Mouse (Mus musculus) stomach, postnatal 0 days (tissue): ENCODE data around the gene Pcare. TPM values are rescaled to one million over a fixed set of nuclear protein-coding genes. Genes with fewer than 3 reads are reported as not detected.

Source experiments
- ATAC-seq: fragments of 200-750 bp; cut with Nextera tagmentation; 2 replicates; pipeline ENCODE4 v1.8.0; 2017; ENCODE audit not compliant: low FRiP score, low TSS enrichment
- DNase-seq: peaks from one replicate; pipeline ENCODE4 v3.0.0-alpha.2; 2016; ENCODE audit warnings: low spot score
- H3K27ac ChIP-seq: fragments of 300-500 bp; sonication (generic); replicated peaks from 2 replicates; pipeline ENCODE4 v1.5.1; 2014; ENCODE audit warnings: mild to moderate bottlenecking, control low read depth
- H3K27me3 ChIP-seq: fragments of 300-500 bp; sonication (generic); 2 replicates; pipeline ENCODE4 v1.6.1; 2014; ENCODE audit warnings: low read length; ENCODE audit not compliant: control insufficient read depth, insufficient read depth
- H3K36me3 ChIP-seq: fragments of 300-500 bp; sonication (generic); 2 replicates; pipeline ENCODE4 v1.6.1; 2014; ENCODE audit warnings: low read length, mixed read lengths; ENCODE audit not compliant: control insufficient read depth, insufficient read depth
- H3K4me1 ChIP-seq: fragments of 300-500 bp; sonication (generic); replicated peaks from 2 replicates; pipeline ENCODE4 v1.6.1; 2014; ENCODE audit warnings: antibody characterized with exemption; ENCODE audit not compliant: control insufficient read depth, insufficient read depth
- H3K4me2 ChIP-seq: fragments of 300-500 bp; sonication (generic); replicated peaks from 2 replicates; pipeline ENCODE4 v1.6.1; 2014; ENCODE audit warnings: low read depth, mild to moderate bottlenecking, control low read depth, moderate library complexity
- H3K4me3 ChIP-seq: fragments of 300-500 bp; sonication (generic); 2 replicates; pipeline ENCODE4 v1.5.1; 2014; ENCODE audit warnings: low read depth, low read length, control low read depth
- H3K9ac ChIP-seq: fragments of 300-500 bp; sonication (generic); 2 replicates; pipeline ENCODE4 v1.6.1; 2014; ENCODE audit warnings: mild to moderate bottlenecking, low read length, control low read depth, mixed read lengths
- H3K9me3 ChIP-seq: fragments of 300-500 bp; sonication (generic); 2 replicates; pipeline ENCODE4 v1.6.1; 2016; ENCODE audit warnings: low read length; ENCODE audit not compliant: control insufficient read depth
- CTCF ChIP-seq: IDR thresholded peaks from 2 replicates; pipeline ENCODE4 v1.5.1; 2016; ENCODE audit warnings: antibody characterized with exemption, low read depth, mild to moderate bottlenecking, moderate library complexity
- EP300 ChIP-seq: optimal IDR thresholded peaks from 2 replicates; pipeline ENCODE3; 2016; ENCODE audit warnings: antibody characterized with exemption
- WGBS: fragments of 180-500 bp; shearing (Covaris S2); extraction: QIAGEN DNeasy Blood & Tissue Kit; methylation state at CpG from one replicate; pipeline ENCODE4 v1.1.7; 2014; 5-methylcytosine and 5-hydroxymethylcytosine counted together
- polyA plus RNA-seq: library from polyadenylated mRNA; unstranded; fragments of >200 nt; fragmentation: Nextera tagmentation; extraction: Ambion mirVana; gene quantifications from 2 replicates; pipeline ENCODE4 v1.2.1, GENCODE M21; 2015

Pcare gene
- polyA plus RNA-seq, result 0.04 TPM in 1 of 2 replicates, not detected in the other

GRCm38 (mm10) chr17:71752831-71753230 lies at the start of gene Pcare:
Gene Pcare, minus strand, starts transcription at chr17:71752894.
- H3K27ac ChIP-seq, result no peak within 1 kb of the TSS
- H3K9me3 ChIP-seq, result no peaks in the 10 kb centered on the region
- no peaks in the 10 kb centered on the region for H3K36me3 ChIP-seq
- H3K4me1 ChIP-seq, result no peaks in the 10 kb centered on the region
- no peak for TF ChIP-seq CTCF
- TF ChIP-seq EP300, result no peak
- WGBS, result 66% methylated on average over 10 of the region's 10 CpGs
- H3K4me2 ChIP-seq, result no peak within 1 kb of the TSS
- no peaks in the 10 kb centered on the region for H3K27me3 ChIP-seq
- no peak for DNase-seq
- no peak within 1 kb of the TSS for H3K9ac ChIP-seq
- ATAC-seq, result no peak
- no peak within 1 kb of the TSS for H3K4me3 ChIP-seq

GRCm38 (mm10) chr17:71795521-71796205 lies 43.0 kb upstream of the Pcare start:
- H3K27me3 ChIP-seq, result no peaks in the 10 kb centered on the region
- no peaks in the 10 kb centered on the region for H3K4me1 ChIP-seq
- DNase-seq (no peak), ATAC-seq (no peak; the same call in 1 of the 2 replicates)
- no peak for TF ChIP-seq EP300
- TF ChIP-seq CTCF, result no peak
- H3K4me2 ChIP-seq, result no peak overlapping the region
- H3K36me3 ChIP-seq, result no peaks in the 10 kb centered on the region
- peak overlapping the region; percentile 79 for H3K27ac ChIP-seq
- H3K4me3 ChIP-seq, result no peak overlapping the region
- 36% methylated on average over 15 of the region's 15 CpGs for WGBS
- no peak overlapping the region for H3K9ac ChIP-seq
- H3K9me3 ChIP-seq, result no peaks in the 10 kb centered on the region

GRCm38 (mm10) chr17:71791622-71792021 lies 38.9 kb upstream of the Pcare start:
- DNase-seq (no peak), ATAC-seq (no peak)
- TF ChIP-seq EP300 (no peak), CTCF (no peak)

GRCm38 (mm10) chr17:71791109-71791508 lies 38.4 kb upstream of the Pcare start:
- Histone ChIP-seq H3K36me3 (no peaks in the 10 kb centered on the region), H3K4me2 (no peak overlapping the region), H3K4me3 (no peak overlapping the region), H3K9me3 (no peaks in the 10 kb centered on the region), H3K4me1 (no peaks in the 10 kb centered on the region), H3K9ac (no peak overlapping the region), H3K27ac (no peak overlapping the region), H3K27me3 (no peaks in the 10 kb centered on the region)
- DNase-seq (no peak), ATAC-seq (no peak)
- 84% methylated on average over 4 of the region's 4 CpGs for WGBS
- TF ChIP-seq EP300, result no peak
- no peak for TF ChIP-seq CTCF

More at GRCm38 (mm10) chr17:71791622-71792021, 38.9 kb upstream of the Pcare start:
- no peak overlapping the region for H3K4me2 ChIP-seq
- 69% methylated on average over 4 of the region's 4 CpGs for WGBS
- no peak overlapping the region for H3K27ac ChIP-seq
- H3K4me3 ChIP-seq, result no peak overlapping the region
- no peaks in the 10 kb centered on the region for H3K4me1 ChIP-seq
- no peaks in the 10 kb centered on the region for H3K36me3 ChIP-seq
- H3K9me3 ChIP-seq, result no peaks in the 10 kb centered on the region
- H3K27me3 ChIP-seq, result no peaks in the 10 kb centered on the region
- no peak overlapping the region for H3K9ac ChIP-seq

- no peaks in the 10 kb centered on the region for H3K9me3 ChIP-seq
- no peak overlapping the region for H3K9ac ChIP-seq
- DNase-seq, result no peak
- TF ChIP-seq EP300, result no peak
- TF ChIP-seq CTCF, result no peak
- H3K27me3 ChIP-seq, result no peaks in the 10 kb centered on the region
- no peak for ATAC-seq
- no peak overlapping the region for H3K27ac ChIP-seq
- no peak overlapping the region for H3K4me3 ChIP-seq
- no peaks in the 10 kb centered on the region; the same call in 1 of the 2 replicates for H3K4me1 ChIP-seq
- H3K4me2 ChIP-seq, result no peak overlapping the region
- H3K36me3 ChIP-seq, result no peaks in the 10 kb centered on the region
Observed at GRCm38 (mm10) chr17:71786456-71786855, 33.8 kb upstream of the Pcare start.

GRCm38 (mm10) chr17:71783366-71783735 lies 30.7 kb upstream of the Pcare start:
- Histone ChIP-seq H3K9me3 (no peaks in the 10 kb centered on the region), H3K9ac (peak overlapping the region; percentile 73; the same call in 1 of the 2 replicates), H3K4me1 (no peaks in the 10 kb centered on the region; the same call in 1 of the 2 replicates), H3K4me2 (peak overlapping the region; percentile 79), H3K4me3 (peak overlapping the region; percentile 58), H3K27ac (no peak overlapping the region), H3K27me3 (no peaks in the 10 kb centered on the region), H3K36me3 (no peaks in the 10 kb centered on the region)
- DNase-seq (no peak), ATAC-seq (no peak)
- WGBS, result 8% methylated on average over 10 of the region's 10 CpGs
- TF ChIP-seq EP300 (no peak), CTCF (no peak)
